Mouse (Mus musculus) lung, adult 18-20 months (tissue): ENCODE measurements around the gene Phgr1.

ENCODE experiments used
- DNase-seq, 2 experiments: peaks; one replicate each; pipeline ENCODE4 v3.0.0; 2022; ENCODE audit warnings: mixed read lengths in 2 of 2

Gene Phgr1

GRCm38 (mm10) chr2:118772158-118772874 is at the start of gene Phgr1:
TSS of gene Phgr1 (plus strand) at chr2:118772769.
- no peak for DNase-seq

DNA sequence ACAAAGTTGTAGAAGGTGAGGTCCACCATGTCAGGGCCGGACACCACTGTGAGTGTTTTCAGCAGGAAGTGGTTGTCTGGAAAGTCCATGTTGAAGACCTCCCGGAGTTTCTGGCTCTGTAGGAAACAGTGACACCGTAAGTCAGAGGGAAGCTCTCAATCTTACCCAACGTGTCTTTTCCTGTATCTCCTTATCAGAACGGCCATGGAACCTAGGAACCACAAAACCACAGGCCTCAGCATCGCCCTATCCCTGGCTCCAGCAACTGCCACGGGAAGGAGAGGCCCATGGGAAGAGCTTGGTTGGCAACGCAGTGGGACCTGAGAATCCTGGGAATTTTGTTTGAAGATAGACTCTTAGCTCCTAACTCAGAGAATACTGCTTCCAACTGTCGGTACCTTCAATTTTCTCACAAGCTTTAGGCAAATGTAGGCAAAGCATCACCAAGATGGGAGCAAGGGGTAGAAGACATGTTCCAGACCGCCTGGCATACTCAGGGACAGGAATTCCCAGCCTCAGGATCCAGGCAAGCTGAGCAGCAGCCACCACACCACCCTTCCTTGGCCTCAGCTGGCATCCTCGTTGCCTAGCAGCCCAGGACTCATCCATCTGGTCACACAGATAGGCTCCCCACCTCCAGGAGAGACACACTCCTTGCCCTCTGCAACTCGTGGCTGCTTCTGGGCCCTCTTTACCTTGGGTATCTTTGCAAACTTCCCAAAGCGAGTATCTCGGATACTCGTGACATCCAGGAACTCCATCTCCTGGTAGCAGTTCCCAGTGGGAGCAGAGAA is 48.7 kb upstream of the Phgr1 start:
- DNase-seq, result peak in 1 of 2 experiments; percentile 2

DNA sequence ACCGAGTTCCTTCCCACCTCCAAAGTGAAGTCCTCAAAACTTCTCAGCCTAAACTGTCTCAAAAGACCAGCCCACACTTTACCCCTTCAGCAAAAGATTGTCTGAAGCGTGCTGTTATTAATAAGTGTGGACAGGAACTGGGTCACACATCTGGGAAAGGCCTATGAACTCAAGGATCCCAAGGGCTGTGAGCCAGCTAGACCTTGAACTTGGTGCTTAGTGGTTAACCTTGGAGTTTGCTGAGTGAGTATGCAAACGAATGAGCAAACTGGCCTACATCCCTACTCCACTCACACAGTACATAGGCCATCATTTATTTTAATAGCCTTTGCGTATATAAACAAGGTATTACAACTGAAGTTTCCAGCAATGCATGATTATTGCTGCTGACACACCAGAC is 47.1 kb upstream of the Phgr1 start:
- no peak for DNase-seq

GRCm38 (mm10) chr2:118726873-118727272 is 45.7 kb upstream of the Phgr1 start:
- peak in 1 of 2 experiments; percentile 4 for DNase-seq

DNA sequence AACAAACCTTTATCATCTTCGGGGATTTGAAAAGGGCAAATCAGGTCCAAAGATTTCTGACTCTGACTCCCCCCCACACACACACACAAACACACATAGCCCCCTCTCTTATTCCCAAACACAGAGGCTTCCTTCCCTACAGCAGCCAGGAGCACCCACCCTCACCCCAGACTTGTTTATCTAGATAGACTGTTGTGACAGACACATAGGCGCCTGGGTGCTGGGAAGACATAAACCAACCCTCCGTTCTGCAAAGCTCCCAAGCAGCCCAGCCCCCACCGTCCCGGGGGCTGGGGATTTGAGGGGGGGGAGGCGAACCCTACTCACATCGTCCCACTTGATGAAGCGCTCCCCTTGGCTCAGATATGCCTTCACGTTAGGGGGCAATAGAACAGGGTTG is 44.7 kb upstream of the Phgr1 start:
- peak in 1 of 2 experiments; percentile 24 for DNase-seq

- DNase-seq, result peak in 1 of 2 experiments; percentile 52
Observed at GRCm38 (mm10) chr2:118728337-118728736, 44.2 kb upstream of the Phgr1 start, which contains the start of gene Plcb2. TSS of gene Plcb2 (minus strand) at chr2:118728438.

- peak in 1 of 2 experiments; percentile 6 for DNase-seq
Observed at GRCm38 (mm10) chr2:118729194-118729593, 43.4 kb upstream of the Phgr1 start.

DNA sequence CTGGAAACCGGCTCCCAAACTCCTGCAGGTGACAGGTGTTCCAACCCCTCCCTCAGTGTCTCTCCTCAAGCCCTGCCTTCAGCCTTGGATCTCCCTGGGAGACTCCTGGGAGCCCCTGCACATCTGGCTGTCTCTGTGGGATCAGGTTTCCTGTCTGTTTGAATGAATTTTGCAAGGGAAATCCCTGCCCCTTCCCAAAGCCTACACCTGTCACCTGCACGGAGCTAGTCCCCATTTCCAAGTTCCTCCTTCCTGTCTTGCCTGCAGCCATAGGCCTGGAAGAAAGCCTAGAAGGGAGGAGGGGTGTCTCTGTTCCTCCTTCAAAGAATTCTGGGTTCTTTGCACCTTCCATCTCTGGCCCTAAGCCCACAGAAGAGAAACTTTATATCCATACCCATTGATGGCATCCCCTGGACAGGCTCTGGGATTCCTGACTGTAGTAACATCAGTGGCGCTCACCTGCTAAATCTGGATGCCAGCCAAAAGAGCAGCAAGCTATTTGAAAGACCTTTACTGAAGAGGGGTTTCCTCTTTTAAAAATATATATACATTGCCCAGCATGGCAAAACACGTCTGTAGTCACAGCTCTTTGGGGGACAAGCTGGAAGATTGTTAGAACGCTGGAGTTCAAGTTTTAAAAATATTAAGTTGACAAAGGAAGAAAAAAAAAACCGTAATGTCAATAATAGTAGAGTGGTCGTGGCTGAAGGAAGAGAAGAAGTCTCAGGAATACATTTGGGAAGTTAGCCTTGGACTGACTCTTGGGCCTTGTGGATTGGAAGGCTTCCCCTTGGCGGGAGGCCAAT is 42.5 kb upstream of the Phgr1 start:
- peak in 1 of 2 experiments; percentile 2 for DNase-seq

GRCm38 (mm10) chr2:118730622-118730915 is 42.0 kb upstream of the Phgr1 start:
- peak; percentile 70 to 81 for DNase-seq

DNA sequence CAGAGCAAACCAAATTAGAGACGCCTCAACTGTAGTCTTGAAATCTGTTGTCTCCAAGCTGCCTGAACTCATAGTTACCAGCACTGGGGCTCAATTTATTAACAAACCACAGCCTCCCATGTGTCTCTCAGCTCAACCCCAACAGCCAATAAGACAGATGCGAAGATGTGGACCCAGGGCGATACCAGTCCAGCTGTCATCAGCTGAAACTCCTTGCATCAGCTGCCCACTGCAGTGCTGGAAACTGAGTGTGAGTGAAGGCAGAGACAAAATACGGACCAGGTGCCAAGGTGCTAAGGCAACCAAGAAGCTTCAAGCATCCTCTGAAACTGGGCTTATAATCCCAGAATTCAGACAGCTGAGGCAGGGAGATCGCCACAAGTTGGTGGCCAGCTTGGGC is 40.6 kb upstream of the Phgr1 start:
- DNase-seq, result peak in 1 of 2 experiments; percentile 1

- no peak for DNase-seq
Observed at GRCm38 (mm10) chr2:118733341-118733740, 39.2 kb upstream of the Phgr1 start.

GRCm38 (mm10) chr2:118740341-118740740 is 32.2 kb upstream of the Phgr1 start:
- no peak for DNase-seq

DNA sequence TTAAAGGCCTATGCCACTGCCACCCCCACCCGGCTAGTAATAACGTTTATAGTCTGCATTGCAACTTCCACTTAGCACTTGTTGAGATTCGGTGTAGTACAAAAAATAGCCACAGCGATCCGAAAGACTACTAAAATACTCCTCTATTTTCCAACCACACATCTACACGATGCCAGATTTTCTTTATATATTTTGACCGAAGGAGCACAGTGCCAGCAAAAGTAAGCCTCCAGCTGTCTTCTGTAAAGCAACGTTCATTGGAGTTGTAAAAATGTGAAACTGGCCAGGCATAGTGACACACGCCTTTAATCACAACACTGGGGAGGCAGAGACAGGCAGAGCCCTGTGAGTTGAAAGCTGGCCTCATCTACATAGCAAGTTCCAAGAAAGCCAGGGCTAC is 31.4 kb upstream of the Phgr1 start:
- DNase-seq, result no peak

GRCm38 (mm10) chr2:118743261-118743943 is 29.2 kb upstream of the Phgr1 start:
- peak; percentile 31 to 61 for DNase-seq

- DNase-seq, result no peak
Observed at GRCm38 (mm10) chr2:118744621-118745020, 27.9 kb upstream of the Phgr1 start.

DNA sequence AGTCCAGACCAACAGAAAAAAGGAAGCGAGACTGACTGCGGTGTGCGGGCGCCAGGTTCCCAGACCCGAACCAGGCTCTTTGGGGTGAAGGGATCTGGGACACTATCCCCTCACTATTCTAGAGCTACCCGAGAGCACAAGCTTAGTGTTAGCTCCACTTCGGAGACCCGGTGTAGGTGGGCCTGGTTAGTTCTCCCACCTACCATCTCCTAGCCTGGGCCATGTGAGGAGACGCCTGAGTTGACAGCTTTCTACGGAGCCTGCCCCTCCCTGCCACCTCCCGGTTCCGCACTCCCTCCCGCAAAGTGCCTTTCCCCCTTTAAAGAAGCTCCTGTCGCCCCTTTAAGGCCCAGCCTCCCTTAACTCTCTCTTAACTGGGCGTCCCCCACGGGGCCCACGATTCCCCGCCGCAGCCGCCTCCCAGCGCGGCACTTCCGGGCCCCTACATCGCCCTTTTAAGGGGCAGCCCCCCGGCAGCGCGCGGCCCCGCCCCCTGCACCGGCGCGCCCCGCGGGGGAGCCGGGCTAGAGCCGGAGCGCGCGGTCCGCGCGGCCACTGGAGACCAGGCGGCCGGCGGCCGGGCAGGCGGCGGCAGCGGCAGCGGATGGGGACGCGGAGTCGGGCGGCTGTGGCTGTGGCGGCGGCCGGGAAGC is 27.2 kb upstream of the Phgr1 start, which contains the start of gene Inafm2:
Inafm2 (plus strand) TSS at position 527 of the 653 bp plus-strand sequence.
- DNase-seq, result peak; percentile 93 to 94

DNA sequence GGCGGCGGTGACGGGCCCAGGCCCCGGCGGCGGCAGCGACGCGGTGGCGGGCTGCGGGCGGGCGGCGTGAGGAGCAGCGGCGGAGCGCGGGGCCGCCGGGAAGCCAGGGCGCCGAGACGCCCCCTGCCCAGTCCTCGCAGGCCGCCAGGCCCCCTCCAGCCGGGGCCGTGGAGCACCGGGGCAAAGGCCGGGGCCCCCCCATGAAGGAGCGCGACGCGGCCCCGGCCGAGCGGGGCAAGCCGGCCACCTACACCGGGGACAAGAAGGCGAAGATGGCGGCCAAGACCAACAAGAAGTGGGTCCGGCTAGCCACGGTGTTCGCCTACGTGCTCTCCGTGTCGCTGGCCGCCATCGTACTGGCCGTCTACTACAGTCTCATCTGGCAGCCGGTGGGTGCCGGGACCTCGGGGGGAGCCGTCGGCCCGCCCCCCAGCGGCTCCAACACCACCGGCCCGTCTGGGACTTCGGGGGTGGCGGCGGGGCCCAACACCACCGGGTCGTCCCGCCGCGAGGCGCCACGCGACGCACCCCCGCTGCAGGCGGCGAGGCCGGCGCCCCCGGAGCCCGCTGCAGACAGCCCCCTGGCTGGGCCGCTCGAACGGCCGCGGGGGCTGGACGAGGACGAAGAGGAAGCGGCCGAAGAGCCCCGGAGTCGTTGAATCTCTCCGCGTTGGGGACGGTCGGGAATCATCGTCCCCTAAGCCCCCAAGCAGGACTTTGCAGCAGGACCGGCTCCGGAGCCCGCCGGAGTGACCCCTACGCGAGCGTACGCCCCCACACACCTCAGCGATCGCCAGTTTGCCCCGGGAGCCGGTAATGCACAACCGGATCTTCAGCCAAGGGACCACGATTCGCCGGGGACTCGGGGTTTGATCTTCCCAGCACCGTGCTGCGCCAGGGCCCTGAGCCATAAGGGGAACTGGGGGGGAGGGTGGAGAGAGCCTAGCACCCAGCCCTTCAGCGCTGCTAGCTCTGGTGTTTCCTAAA is 26.4 kb upstream of the Phgr1 start:
- no peak for DNase-seq

- peak in 1 of 2 experiments; percentile 69 for DNase-seq
Observed at GRCm38 (mm10) chr2:118747301-118747960, 25.1 kb upstream of the Phgr1 start.

GRCm38 (mm10) chr2:118749341-118749884 is 23.2 kb upstream of the Phgr1 start:
- DNase-seq, result no peak

DNA sequence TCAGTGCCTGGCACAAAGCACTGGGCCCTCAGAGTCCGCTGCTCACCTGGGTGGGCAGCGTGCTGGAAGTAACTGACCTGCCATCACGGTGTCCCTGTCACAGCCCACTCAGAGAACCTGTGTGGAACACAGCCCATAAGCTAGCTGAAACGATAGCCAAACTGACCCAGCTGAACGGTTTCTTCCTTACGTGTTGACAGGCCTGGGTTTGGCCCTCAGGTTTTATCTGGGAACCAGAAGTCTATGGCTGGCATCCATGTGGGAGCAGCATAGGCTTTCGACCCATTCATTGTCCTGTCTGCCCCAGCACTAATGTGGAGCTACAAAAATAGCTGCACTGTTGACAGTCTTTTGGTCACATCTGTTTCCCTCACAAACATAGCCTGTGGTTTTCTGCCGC is 22.1 kb upstream of the Phgr1 start:
- DNase-seq, result no peak
